Mouse (Mus musculus) G1E-ER4 (cell line): ENCODE data around the gene Fgfr2. TPM values are rescaled to one million over a fixed set of nuclear protein-coding genes. Genes with fewer than 3 reads are reported as not detected.

ENCODE experiments used
- GATA1 ChIP-seq: IDR thresholded peaks from one replicate; pipeline ENCODE4 v1.8.0; 2012; ENCODE audit warnings: low read length, inconsistent platforms
- polyA plus RNA-seq: library from polyadenylated mRNA; stranded (reverse); fragments of >175 nt; gene quantifications from 2 replicates; pipeline ENCODE4 v1.2.3, GENCODE M21; 2012

Fgfr2 gene
- polyA plus RNA-seq, 1 experiment: not detected

GRCm38 (mm10) chr7:130688601-130689000 lies 2434.5 kb downstream of the Fgfr2 start:
- TF ChIP-seq GATA1: no peak

GRCm38 (mm10) chr7:130681798-130682197 lies 2441.4 kb downstream of the Fgfr2 start:
- no peak for TF ChIP-seq GATA1

- TF ChIP-seq GATA1: no peak
Observed at GRCm38 (mm10) chr7:130678414-130678813, 2444.7 kb downstream of the Fgfr2 start.

- TF ChIP-seq GATA1: no peak
Observed at GRCm38 (mm10) chr7:130677541-130678274, 2445.4 kb downstream of the Fgfr2 start.

GRCm38 (mm10) chr7:130676885-130677540 lies 2446.1 kb downstream of the Fgfr2 start:
- no peak for TF ChIP-seq GATA1

GRCm38 (mm10) chr7:130674526-130674925 lies 2448.6 kb downstream of the Fgfr2 start:
- no peak for TF ChIP-seq GATA1

GRCm38 (mm10) chr7:130673169-130674033 lies 2449.7 kb downstream of the Fgfr2 start:
- no peak for TF ChIP-seq GATA1

GRCm38 (mm10) chr7:130671301-130671700 lies 2451.8 kb downstream of the Fgfr2 start:
- TF ChIP-seq GATA1: no peak

GRCm38 (mm10) chr7:130670358-130670757 lies 2452.8 kb downstream of the Fgfr2 start:
- TF ChIP-seq GATA1: no peak

- TF ChIP-seq GATA1: no peak
Observed at GRCm38 (mm10) chr7:130669370-130669881, 2453.7 kb downstream of the Fgfr2 start.

GRCm38 (mm10) chr7:130668729-130669281 lies 2454.3 kb downstream of the Fgfr2 start:
- TF ChIP-seq GATA1: no peak

GRCm38 (mm10) chr7:130665358-130665757 lies 2457.8 kb downstream of the Fgfr2 start:
- TF ChIP-seq GATA1: no peak

GRCm38 (mm10) chr7:130664629-130665028 lies 2458.5 kb downstream of the Fgfr2 start:
- TF ChIP-seq GATA1: no peak

GRCm38 (mm10) chr7:130664037-130664436 lies 2459.1 kb downstream of the Fgfr2 start:
- TF ChIP-seq GATA1: no peak

GRCm38 (mm10) chr7:130662869-130663268 lies 2460.3 kb downstream of the Fgfr2 start:
- no peak for TF ChIP-seq GATA1

GRCm38 (mm10) chr7:130662250-130662649 lies 2460.9 kb downstream of the Fgfr2 start:
- TF ChIP-seq GATA1: no peak

GRCm38 (mm10) chr7:130659129-130659528 lies 2464.0 kb downstream of the Fgfr2 start:
- TF ChIP-seq GATA1: no peak
